Mouse (Mus musculus) hindbrain, embryonic 16.5 days (tissue): Measurements from ENCODE around the gene Cacnb4. TPM values are rescaled to one million over a fixed set of nuclear protein-coding genes. Genes with fewer than 3 reads are reported as not detected.
A peak's percentile ranks its signal among the peaks of the same experiment; 100 is the strongest.

Experiments used
- ATAC-seq: fragments of 200-750 bp; cut with Nextera tagmentation; 2 replicates; pipeline ENCODE4 v1.8.0; 2017; ENCODE audit warnings: moderate TSS enrichment, moderate library complexity
- H3K27ac ChIP-seq: fragments of 300-500 bp; sonication (generic); 2 replicates; pipeline ENCODE4 v1.5.1; 2014; ENCODE audit warnings: low read depth, mild to moderate bottlenecking, control low read depth, low read length, moderate library complexity
- H3K27me3 ChIP-seq: fragments of 300-500 bp; sonication (generic); replicated peaks from 2 replicates; pipeline ENCODE4 v1.6.1; 2014; ENCODE audit warnings: low read length; ENCODE audit not compliant: control insufficient read depth, insufficient read depth
- H3K36me3 ChIP-seq: fragments of 300-500 bp; sonication (generic); 2 replicates; pipeline ENCODE4 v1.6.1; 2014; ENCODE audit warnings: mild to moderate bottlenecking, low read length, moderate library complexity, mixed read lengths; ENCODE audit not compliant: control insufficient read depth, insufficient read depth
- H3K4me1 ChIP-seq: fragments of 300-500 bp; sonication (generic); 2 replicates; pipeline ENCODE4 v1.6.1; 2014; ENCODE audit warnings: low read depth, low read length; ENCODE audit not compliant: control insufficient read depth, insufficient read depth
- H3K4me2 ChIP-seq: fragments of 300-500 bp; sonication (generic); 2 replicates; pipeline ENCODE4 v1.6.1; 2014; ENCODE audit warnings: mild to moderate bottlenecking, low read length, control low read depth, moderate library complexity
- H3K4me3 ChIP-seq: fragments of 300-500 bp; sonication (generic); 2 replicates; pipeline ENCODE4 v1.5.1; 2014; ENCODE audit warnings: mild to moderate bottlenecking, low read length, control low read depth, moderate library complexity
- H3K9ac ChIP-seq: fragments of 300-500 bp; sonication (generic); 2 replicates; pipeline ENCODE4 v1.6.1; 2014; ENCODE audit warnings: low read depth, mild to moderate bottlenecking, control low read depth, low read length, moderate library complexity
- H3K9me3 ChIP-seq: fragments of 300-500 bp; sonication (generic); 2 replicates; pipeline ENCODE4 v1.6.1; 2014; ENCODE audit warnings: mild to moderate bottlenecking, low read length, moderate library complexity; ENCODE audit not compliant: control insufficient read depth
- whole genome bisulfite sequencing: fragments of 180-500 bp; shearing (Covaris S2); extraction: QIAGEN DNeasy Blood & Tissue Kit; methylation state at CpG from one replicate; pipeline ENCODE4 v1.1.7; 2014; 5-methylcytosine and 5-hydroxymethylcytosine counted together
- polyA plus RNA-seq: library from polyadenylated mRNA; unstranded; fragments of >200 nt; fragmentation: Nextera tagmentation; extraction: Ambion mirVana; gene quantifications from 2 replicates; pipeline ENCODE4 v1.2.1, GENCODE M21; 2015

Gene Cacnb4
- polyA plus RNA-seq, 1 experiment from 2014 or later: 13.9 TPM

- H3K36me3 ChIP-seq: no peaks in the 10 kb centered on the region
- H3K4me1 ChIP-seq: peaks cover 9% of the 10 kb centered on the region
- 79% methylated on average over 17 of the region's 17 CpGs for WGBS
- no peaks in the 10 kb centered on the region for H3K27me3 ChIP-seq
- no peak overlapping the region for H3K27ac ChIP-seq
- H3K4me3 ChIP-seq: no peak overlapping the region
- no peak for ATAC-seq
- peak overlapping the region; percentile 25; the same call in 1 of the 2 replicates for H3K4me2 ChIP-seq
- no peaks in the 10 kb centered on the region for H3K9me3 ChIP-seq
- no peak overlapping the region for H3K9ac ChIP-seq
These were observed 57.1 kb downstream of the Cacnb4 start for GRCm38 (mm10) chr2:52619406-52619974.

GRCm38 (mm10) chr2:52618804-52619203, 57.8 kb downstream of the Cacnb4 start:
- no peak for ATAC-seq
- Histone ChIP-seq H3K4me1 (peaks cover 5% of the 10 kb centered on the region), H3K27ac (no peak overlapping the region), H3K36me3 (no peaks in the 10 kb centered on the region), H3K4me2 (no peak overlapping the region), H3K9me3 (no peaks in the 10 kb centered on the region), H3K4me3 (no peak overlapping the region), H3K9ac (no peak overlapping the region), H3K27me3 (no peaks in the 10 kb centered on the region)
- WGBS: 86% methylated on average over 2 of the region's 2 CpGs

- H3K27ac ChIP-seq: no peak overlapping the region
- peak; percentile 69 for ATAC-seq
- no peaks in the 10 kb centered on the region for H3K4me1 ChIP-seq
- no peaks in the 10 kb centered on the region for H3K27me3 ChIP-seq
- H3K36me3 ChIP-seq: no peaks in the 10 kb centered on the region
- H3K9ac ChIP-seq: no peak overlapping the region
- WGBS: 69% methylated on average over 5 of the region's 5 CpGs
- H3K9me3 ChIP-seq: no peaks in the 10 kb centered on the region
- no peak overlapping the region for H3K4me3 ChIP-seq
- H3K4me2 ChIP-seq: no peak overlapping the region
These were observed 61.2 kb downstream of the Cacnb4 start for GRCm38 (mm10) chr2:52615429-52615828.

- H3K27me3 ChIP-seq: no peaks in the 10 kb centered on the region
- no peak for ATAC-seq
- no peak overlapping the region for H3K9ac ChIP-seq
- no peaks in the 10 kb centered on the region for H3K36me3 ChIP-seq
- no peaks in the 10 kb centered on the region for H3K4me1 ChIP-seq
- H3K27ac ChIP-seq: no peak overlapping the region
- 89% methylated on average over 4 of the region's 4 CpGs for WGBS
- no peak overlapping the region for H3K4me2 ChIP-seq
- no peak overlapping the region for H3K4me3 ChIP-seq
- no peaks in the 10 kb centered on the region for H3K9me3 ChIP-seq
These were observed 62.7 kb downstream of the Cacnb4 start for GRCm38 (mm10) chr2:52613888-52614287.

GRCm38 (mm10) chr2:52609486-52609885, 67.1 kb downstream of the Cacnb4 start:
- Histone ChIP-seq H3K27me3 (no peaks in the 10 kb centered on the region), H3K36me3 (no peaks in the 10 kb centered on the region), H3K9ac (no peak overlapping the region), H3K4me2 (no peak overlapping the region), H3K4me3 (no peak overlapping the region), H3K9me3 (no peaks in the 10 kb centered on the region), H3K4me1 (no peaks in the 10 kb centered on the region), H3K27ac (no peak overlapping the region)
- no peak for ATAC-seq
- 46% methylated on average over 1 of the region's 1 CpGs for WGBS

- Histone ChIP-seq H3K4me2 (no peak overlapping the region), H3K27me3 (no peaks in the 10 kb centered on the region), H3K4me1 (no peaks in the 10 kb centered on the region), H3K9me3 (no peaks in the 10 kb centered on the region), H3K9ac (no peak overlapping the region), H3K4me3 (no peak overlapping the region), H3K27ac (no peak overlapping the region), H3K36me3 (no peaks in the 10 kb centered on the region)
- peak; percentile 19; the same call in 1 of the 2 replicates for ATAC-seq
- 38% methylated on average over 5 of the region's 5 CpGs for WGBS
These were observed 68.7 kb downstream of the Cacnb4 start for GRCm38 (mm10) chr2:52607857-52608485.

- Histone ChIP-seq H3K4me1 (no peaks in the 10 kb centered on the region), H3K27ac (no peak overlapping the region), H3K27me3 (no peaks in the 10 kb centered on the region), H3K9me3 (no peaks in the 10 kb centered on the region), H3K36me3 (no peaks in the 10 kb centered on the region), H3K9ac (no peak overlapping the region), H3K4me3 (no peak overlapping the region), H3K4me2 (no peak overlapping the region)
- 91% methylated on average over 4 of the region's 4 CpGs for WGBS
- ATAC-seq: no peak
These were observed 70.3 kb downstream of the Cacnb4 start for GRCm38 (mm10) chr2:52606331-52606730.

- no peak overlapping the region for H3K4me2 ChIP-seq
- ATAC-seq: peak; percentile 62; the same call in 1 of the 2 replicates
- no peaks in the 10 kb centered on the region for H3K4me1 ChIP-seq
- no peaks in the 10 kb centered on the region for H3K36me3 ChIP-seq
- H3K9me3 ChIP-seq: no peaks in the 10 kb centered on the region
- 28% methylated on average over 4 of the region's 4 CpGs for WGBS
- no peak overlapping the region for H3K4me3 ChIP-seq
- no peaks in the 10 kb centered on the region for H3K27me3 ChIP-seq
- no peak overlapping the region for H3K27ac ChIP-seq
- H3K9ac ChIP-seq: no peak overlapping the region
These were observed 71.3 kb downstream of the Cacnb4 start for GRCm38 (mm10) chr2:52605321-52605720.

GRCm38 (mm10) chr2:52604651-52605020, 72.0 kb downstream of the Cacnb4 start:
- Histone ChIP-seq H3K4me2 (no peak overlapping the region), H3K9ac (no peak overlapping the region), H3K9me3 (no peaks in the 10 kb centered on the region), H3K36me3 (no peaks in the 10 kb centered on the region), H3K27ac (no peak overlapping the region), H3K27me3 (no peaks in the 10 kb centered on the region), H3K4me3 (no peak overlapping the region), H3K4me1 (no peaks in the 10 kb centered on the region)
- WGBS: 87% methylated on average over 8 of the region's 8 CpGs
- ATAC-seq: no peak
